Mouse (Mus musculus): ENCODE data around the gene Gm17490.

DNA sequence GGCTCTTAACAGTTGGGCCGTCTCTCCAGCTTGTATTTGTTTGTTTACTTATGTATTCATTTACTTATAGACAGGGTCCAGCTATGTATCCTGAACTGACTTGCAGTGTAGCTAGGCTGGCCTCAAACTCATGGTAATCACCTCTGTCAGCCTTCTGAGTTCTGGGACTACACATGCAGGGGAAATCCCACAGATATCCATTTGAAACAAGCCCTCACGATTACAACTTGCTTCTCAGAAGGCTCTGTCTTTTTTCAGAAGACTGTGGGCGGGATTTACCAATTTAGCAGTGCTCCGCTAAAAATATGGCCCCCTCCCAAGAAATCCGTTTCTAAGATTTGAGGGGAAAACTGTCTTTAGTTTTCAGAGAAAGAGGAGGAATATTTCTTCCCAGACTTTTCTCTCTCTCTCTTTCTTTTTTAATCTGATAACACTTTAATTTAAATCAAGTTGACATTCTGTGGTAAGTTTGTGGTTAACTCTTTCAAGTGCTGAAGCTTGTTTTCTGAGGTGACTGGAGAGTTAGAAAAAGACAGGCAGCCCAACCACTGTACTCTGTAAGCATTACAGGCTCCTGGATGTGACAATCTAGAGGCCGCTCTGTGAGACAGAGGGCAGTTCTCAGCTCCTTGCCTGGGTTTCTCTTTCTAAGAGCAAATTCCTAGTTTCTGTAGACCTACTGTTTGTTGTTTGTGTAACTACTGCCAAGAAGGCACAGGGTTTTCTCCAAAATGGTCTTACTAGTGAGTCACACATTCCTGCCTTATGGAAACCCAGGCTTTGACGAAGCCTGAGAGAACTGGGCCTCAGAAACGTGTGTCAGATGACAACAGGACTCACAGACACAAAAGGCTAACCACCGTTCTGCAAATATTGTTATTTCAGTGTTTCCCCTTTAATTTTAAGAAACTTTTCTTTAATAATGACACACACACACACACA is 29.2 kb upstream of the Gm17490 start:
- TF ChIP-seq POLR2A (IDR thresholded peaks at IDR 0.05; ENCODE audit: insufficient read depth, low read length) = no peak
- TF ChIP-seq CTCF (IDR thresholded peaks at IDR 0.05; ENCODE audit: low read depth, low read length) = no peak
- no peak for TF ChIP-seq EP300 (IDR thresholded peaks at IDR 0.05; ENCODE audit: insufficient read depth, low read depth, low read length)
